Mouse (Mus musculus): ENCODE measurements around the gene Mettl8. TPM values are rescaled to one million over a fixed set of nuclear protein-coding genes. Genes with fewer than 3 reads are reported as not detected.

Mettl8 gene
- total RNA-seq, 1 experiment: 18.0 TPM

DNA sequence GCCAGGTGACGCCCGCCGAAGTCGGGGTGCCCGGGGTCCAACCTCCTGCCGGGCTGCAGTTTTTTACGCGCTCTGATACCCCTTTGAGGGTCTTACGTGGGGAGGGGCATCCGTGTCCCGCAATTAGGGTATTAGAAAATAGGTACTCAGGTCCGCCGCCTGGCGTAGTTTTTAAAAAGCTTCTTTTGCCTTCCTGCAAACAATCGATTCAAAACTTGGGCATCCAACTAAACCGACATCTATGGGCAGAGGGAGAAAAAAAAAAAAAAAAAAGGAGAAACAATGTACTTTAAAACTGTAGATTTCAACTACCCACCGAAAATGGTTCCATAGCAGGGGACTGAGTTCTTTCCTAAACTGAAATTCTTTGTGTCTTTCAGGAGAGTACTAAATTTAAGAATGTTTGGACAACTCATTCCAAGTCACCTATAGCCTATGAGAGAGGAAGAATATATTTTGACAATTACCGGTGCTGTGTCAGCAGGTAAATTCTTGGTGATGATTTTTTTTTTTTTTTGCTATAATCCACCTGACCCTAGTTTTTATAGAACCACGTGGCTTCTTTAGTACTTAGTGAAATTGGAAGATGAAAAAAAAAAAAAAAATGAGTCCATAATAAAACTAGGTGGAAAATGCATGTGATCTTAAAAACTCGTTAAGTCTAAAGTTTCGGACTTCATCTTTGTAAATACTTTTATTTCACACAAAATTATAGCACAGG, 892 bp upstream of the Mettl8 start:
- TF ChIP-seq HCFC1 (IDR thresholded peaks at IDR 0.05; ENCODE audit: borderline replicate concordance, insufficient read depth, low read length): no peak
- TF ChIP-seq ZNF384 (IDR thresholded peaks at IDR 0.05; ENCODE audit: low read depth, low read length): 0 out of 2 replicates have a peak, but pooled peaks have one; percentile 30
- peaks cover 6% of the 10 kb centered on the region; the same call in 1 of the 2 replicates for H3K36me3 ChIP-seq (ENCODE audit: control insufficient read depth, insufficient read depth, low read length, poor library complexity, severe bottlenecking)
- DNase-seq (ENCODE audit: low read depth, low spot score): no peak
- no peaks in the 10 kb centered on the region for H3K9me3 ChIP-seq (ENCODE audit: control insufficient read depth, insufficient read depth, low read depth, low read length)
- peak overlapping the region; percentile 89 to 90 for H3K4me3 ChIP-seq (ENCODE audit: insufficient read depth in 1 of 2, low read depth in 1 of 2, low read length in 2 of 2, poor library complexity in 1 of 2, severe bottlenecking in 1 of 2)
- peaks cover 6% of the 10 kb centered on the region in 2 experiments; a peak in 3 of 4 replicates for H3K4me1 ChIP-seq (ENCODE audit: control insufficient read depth in 2 of 2, insufficient read depth in 2 of 2, low read length in 2 of 2, poor library complexity in 1 of 2)
- H3K27ac ChIP-seq (ENCODE audit: insufficient read depth, low read depth, low read length, poor library complexity, severe bottlenecking): peak overlapping the region; percentile 60
- H3K9ac ChIP-seq (ENCODE audit: insufficient read depth, low read depth, low read length, poor library complexity, severe bottlenecking): peak overlapping the region; percentile 90
- in situ Hi-C loops (cut with MboI; ENCODE audit: low sequenced_read_pairs in 2 of 2, unreplicated experiment in 2 of 2): no loop called here

DNA sequence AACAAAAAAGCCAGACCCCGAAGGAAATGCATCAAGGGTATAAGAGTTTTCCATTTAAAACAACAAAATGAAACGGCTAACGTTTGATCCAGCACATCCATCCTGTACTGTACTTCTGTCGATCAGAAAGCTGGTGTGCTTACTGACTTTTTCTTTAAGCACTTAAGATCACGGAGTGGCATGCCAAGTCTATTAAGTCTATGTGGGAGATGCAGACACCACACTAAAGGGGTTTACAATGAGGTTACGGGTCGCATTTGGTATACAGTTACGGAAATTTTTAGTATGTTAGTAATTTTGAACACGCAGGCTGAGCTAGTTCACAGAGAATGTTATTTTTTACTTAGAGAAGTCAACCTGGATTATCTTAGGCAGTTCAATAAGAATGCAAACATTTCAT, 667 bp downstream of the Mettl8 start:
- no peak overlapping the region for H3K27ac ChIP-seq (ENCODE audit: insufficient read depth, low read depth, low read length, poor library complexity, severe bottlenecking)
- no peak for TF ChIP-seq HCFC1 (IDR thresholded peaks at IDR 0.05; ENCODE audit: borderline replicate concordance, insufficient read depth, low read length)
- TF ChIP-seq ZC3H11A (IDR thresholded peaks at IDR 0.05; ENCODE audit: borderline replicate concordance, low read depth, low read length): no peak
- TF ChIP-seq ZNF384 (IDR thresholded peaks at IDR 0.05; ENCODE audit: low read depth, low read length): no peak
- no peak for TF ChIP-seq CHD2 (IDR thresholded peaks at IDR 0.05; ENCODE audit: low read depth, low read length)
- TF ChIP-seq MAFK (IDR thresholded peaks at IDR 0.05; ENCODE audit: insufficient read depth, low read depth, low read length): no peak

DNA sequence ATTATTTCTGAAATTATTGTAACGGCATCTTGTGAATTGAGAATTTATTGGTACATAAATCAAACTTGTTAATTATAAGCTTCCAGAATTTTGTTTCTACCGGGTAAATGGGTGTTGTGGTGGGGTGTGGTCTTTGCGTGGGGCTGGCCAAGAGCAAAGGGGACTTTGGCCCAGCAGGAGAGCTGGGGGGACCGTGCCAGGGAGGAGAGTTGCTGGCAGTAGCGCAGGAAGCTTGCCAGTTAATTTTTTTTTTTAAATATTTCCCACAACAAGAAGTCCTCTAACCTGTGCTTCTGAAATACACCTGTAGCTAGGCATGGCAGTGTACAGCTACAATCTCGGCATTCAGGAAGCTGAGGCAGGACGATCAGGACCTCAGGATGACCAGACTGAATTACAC, 4.9 kb downstream of the Mettl8 start:
- no peak for DNase-seq (ENCODE audit: low read depth, low spot score)
- Histone ChIP-seq H3K27ac (ENCODE audit: insufficient read depth, low read depth, low read length, poor library complexity, severe bottlenecking) (no peak overlapping the region), H3K9me3 (ENCODE audit: control insufficient read depth, insufficient read depth, low read depth, low read length) (no peaks in the 10 kb centered on the region), H3K9ac (ENCODE audit: insufficient read depth, low read depth, low read length, poor library complexity, severe bottlenecking) (no peak overlapping the region), H3K4me1 (ENCODE audit: control insufficient read depth in 2 of 2, insufficient read depth in 2 of 2, low read length in 2 of 2, poor library complexity in 1 of 2) (peaks cover 6 to 10% of the 10 kb centered on the region in 2 experiments; a peak in 3 of 4 replicates), H3K4me3 (ENCODE audit: insufficient read depth in 1 of 2, low read depth in 1 of 2, low read length in 2 of 2, poor library complexity in 1 of 2, severe bottlenecking in 1 of 2) (no peak overlapping the region), H3K36me3 (ENCODE audit: control insufficient read depth, insufficient read depth, low read length, poor library complexity, severe bottlenecking) (peaks cover 2% of the 10 kb centered on the region)
- in situ Hi-C loops (cut with MboI; ENCODE audit: low sequenced_read_pairs in 2 of 2, unreplicated experiment in 2 of 2): no loop called here
- TF ChIP-seq MAFK (IDR thresholded peaks at IDR 0.05; ENCODE audit: insufficient read depth, low read depth, low read length) (no peak), ZC3H11A (IDR thresholded peaks at IDR 0.05; ENCODE audit: borderline replicate concordance, low read depth, low read length) (no peak), ZNF384 (IDR thresholded peaks at IDR 0.05; ENCODE audit: low read depth, low read length) (no peak), CHD2 (IDR thresholded peaks at IDR 0.05; ENCODE audit: low read depth, low read length) (no peak), HCFC1 (IDR thresholded peaks at IDR 0.05; ENCODE audit: borderline replicate concordance, insufficient read depth, low read length) (no peak)

More for the DNA sequence above, 667 bp downstream of the Mettl8 start:
- DNase-seq (ENCODE audit: low read depth, low spot score): no peak
- Histone ChIP-seq H3K9ac (ENCODE audit: insufficient read depth, low read depth, low read length, poor library complexity, severe bottlenecking) (peak overlapping the region; percentile 97; the same call in 1 of the 2 replicates), H3K9me3 (ENCODE audit: control insufficient read depth, insufficient read depth, low read depth, low read length) (no peaks in the 10 kb centered on the region), H3K36me3 (ENCODE audit: control insufficient read depth, insufficient read depth, low read length, poor library complexity, severe bottlenecking) (peaks cover 3% of the 10 kb centered on the region; the same call in 1 of the 2 replicates), H3K4me3 (ENCODE audit: insufficient read depth in 1 of 2, low read depth in 1 of 2, low read length in 2 of 2, poor library complexity in 1 of 2, severe bottlenecking in 1 of 2) (peak overlapping the region; percentile 90 to 96), H3K4me1 (ENCODE audit: control insufficient read depth in 2 of 2, insufficient read depth in 2 of 2, low read length in 2 of 2, poor library complexity in 1 of 2) (peaks cover 8 to 9% of the 10 kb centered on the region in 2 experiments; a peak in 3 of 4 replicates)
- in situ Hi-C loops (cut with MboI; ENCODE audit: low sequenced_read_pairs in 2 of 2, unreplicated experiment in 2 of 2): no loop called here

DNA sequence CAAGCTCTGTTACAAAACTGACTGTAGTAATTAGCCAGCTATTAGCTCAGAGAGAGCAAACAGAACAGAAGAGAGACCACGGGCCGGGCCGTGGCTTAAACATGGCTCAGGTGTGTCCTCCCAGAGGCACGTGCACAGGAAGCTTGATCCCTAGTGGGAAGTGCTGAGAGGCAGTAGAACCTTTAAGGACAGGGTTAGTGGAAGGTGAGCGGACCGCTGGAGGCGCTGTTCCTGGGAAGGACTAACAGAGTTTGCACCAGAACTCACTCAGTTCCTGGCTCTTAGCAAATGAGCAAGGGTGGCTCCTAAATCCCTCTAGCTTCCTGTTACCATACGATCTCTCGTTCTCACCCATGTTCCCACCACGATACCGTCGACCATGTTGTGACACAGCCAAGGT, 6.5 kb downstream of the Mettl8 start:
- Histone ChIP-seq H3K36me3 (ENCODE audit: control insufficient read depth, insufficient read depth, low read length, poor library complexity, severe bottlenecking) (peaks cover 4% of the 10 kb centered on the region), H3K9ac (ENCODE audit: insufficient read depth, low read depth, low read length, poor library complexity, severe bottlenecking) (no peak overlapping the region), H3K4me1 (ENCODE audit: control insufficient read depth in 2 of 2, insufficient read depth in 2 of 2, low read length in 2 of 2, poor library complexity in 1 of 2) (peaks cover 6% of the 10 kb centered on the region in 2 experiments; a peak in 3 of 4 replicates), H3K4me3 (ENCODE audit: insufficient read depth in 1 of 2, low read depth in 1 of 2, low read length in 2 of 2, poor library complexity in 1 of 2, severe bottlenecking in 1 of 2) (no peak overlapping the region; a peak in 1 of 4 replicates), H3K27ac (ENCODE audit: insufficient read depth, low read depth, low read length, poor library complexity, severe bottlenecking) (no peak overlapping the region), H3K9me3 (ENCODE audit: control insufficient read depth, insufficient read depth, low read depth, low read length) (no peaks in the 10 kb centered on the region)
- in situ Hi-C loops (cut with MboI; ENCODE audit: low sequenced_read_pairs in 2 of 2, unreplicated experiment in 2 of 2): loop anchor here in 1 of 2 experiments (10.0 kb wide), 1 partner anchor 344 kb away; no protein-coding TSS in a partner anchor
- TF ChIP-seq ZNF384 (IDR thresholded peaks at IDR 0.05; ENCODE audit: low read depth, low read length): no peak
- TF ChIP-seq CHD2 (IDR thresholded peaks at IDR 0.05; ENCODE audit: low read depth, low read length): no peak
- no peak for TF ChIP-seq HCFC1 (IDR thresholded peaks at IDR 0.05; ENCODE audit: borderline replicate concordance, insufficient read depth, low read length)
- peak; percentile 68 for DNase-seq (ENCODE audit: low read depth, low spot score)
